Mouse (Mus musculus) forebrain, embryonic 12.5 days (tissue): ENCODE results near the gene Zfp692. TPM values are rescaled to one million over a fixed set of nuclear protein-coding genes. Genes with fewer than 3 reads are reported as not detected.

Source experiments
- ATAC-seq: fragments of 200-750 bp; cut with Nextera tagmentation; 2 replicates; pipeline ENCODE4 v1.8.0; 2017; ENCODE audit warnings: moderate TSS enrichment; ENCODE audit not compliant: low FRiP score
- H3K27ac ChIP-seq: fragments of 300-500 bp; sonication (generic); 2 replicates; pipeline ENCODE4 v1.5.1; 2016; ENCODE audit warnings: mild to moderate bottlenecking
- H3K27me3 ChIP-seq: fragments of 300-500 bp; sonication (generic); 2 replicates; pipeline ENCODE4 v1.6.1; 2016; ENCODE audit warnings: mild to moderate bottlenecking
- H3K36me3 ChIP-seq: fragments of 300-500 bp; sonication (generic); replicated peaks from 2 replicates; pipeline ENCODE4 v1.6.1; 2016; ENCODE audit warnings: mild to moderate bottlenecking
- H3K4me1 ChIP-seq: fragments of 300-500 bp; sonication (generic); 2 replicates; pipeline ENCODE4 v1.6.1; 2016
- H3K4me2 ChIP-seq: fragments of 300-500 bp; sonication (generic); 2 replicates; pipeline ENCODE4 v1.6.1; 2016; ENCODE audit warnings: mild to moderate bottlenecking, moderate library complexity
- H3K4me3 ChIP-seq: fragments of 300-500 bp; sonication (generic); replicated peaks from 2 replicates; pipeline ENCODE4 v1.5.1; 2016; ENCODE audit warnings: mild to moderate bottlenecking
- H3K9ac ChIP-seq: fragments of 300-500 bp; sonication (generic); 2 replicates; pipeline ENCODE4 v1.6.1; 2016; ENCODE audit warnings: mild to moderate bottlenecking
- H3K9me3 ChIP-seq: fragments of 300-500 bp; sonication (generic); 2 replicates; pipeline ENCODE4 v1.6.1; 2016
- WGBS: fragments of 180-500 bp; shearing (Covaris S2); methylation state at CpG from one replicate; pipeline ENCODE4 v1.1.7; 2016; 5-methylcytosine and 5-hydroxymethylcytosine counted together
- polyA plus RNA-seq: library from polyadenylated mRNA; unstranded; fragments of >200 nt; fragmentation: Nextera tagmentation; extraction: Ambion mirVana; gene quantifications from 2 replicates; pipeline ENCODE4 v1.2.1, GENCODE M21; 2016

Zfp692 gene
- polyA plus RNA-seq, 1 experiment from 2014 or later, result 29.3 TPM

DNA sequence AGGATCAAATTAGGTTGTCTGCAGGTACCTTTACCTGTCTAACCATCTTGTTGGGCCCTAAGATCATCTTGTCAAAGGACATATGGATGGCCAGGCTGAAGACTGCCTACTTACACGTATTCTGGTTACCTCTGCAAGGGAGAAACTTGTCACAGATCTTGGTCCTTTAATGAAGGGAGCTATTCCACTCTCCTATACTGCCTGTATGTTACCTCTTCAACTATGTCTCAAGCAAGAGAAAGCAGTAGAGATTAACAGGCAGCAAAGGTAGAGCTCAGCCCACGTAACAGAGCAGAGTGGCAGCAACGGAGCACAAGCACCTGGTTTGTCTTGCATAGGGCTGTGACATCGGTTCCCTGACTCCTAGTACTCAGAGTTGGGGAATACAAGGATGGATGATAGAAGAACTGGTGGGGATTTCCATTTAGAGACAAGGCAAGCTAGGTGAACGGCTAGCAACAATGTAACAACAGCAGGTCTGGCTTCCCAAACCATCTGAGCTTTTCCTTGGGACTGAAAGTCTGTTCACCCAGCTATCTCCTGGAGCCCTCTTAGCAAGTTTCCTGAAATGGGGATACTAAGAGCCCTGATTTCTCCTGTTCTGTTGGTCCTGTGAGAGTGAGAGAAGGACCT lies 8.8 kb downstream of the Zfp692 start:
- WGBS, result 97% methylated on average over 5 of the region's 5 CpGs
- Histone ChIP-seq H3K4me3 (no peak overlapping the region), H3K4me1 (no peaks in the 10 kb centered on the region), H3K4me2 (no peak overlapping the region), H3K27ac (no peak overlapping the region), H3K27me3 (no peaks in the 10 kb centered on the region), H3K36me3 (peaks cover 55% of the 10 kb centered on the region), H3K9me3 (no peaks in the 10 kb centered on the region), H3K9ac (no peak overlapping the region)
- no peak for ATAC-seq

DNA sequence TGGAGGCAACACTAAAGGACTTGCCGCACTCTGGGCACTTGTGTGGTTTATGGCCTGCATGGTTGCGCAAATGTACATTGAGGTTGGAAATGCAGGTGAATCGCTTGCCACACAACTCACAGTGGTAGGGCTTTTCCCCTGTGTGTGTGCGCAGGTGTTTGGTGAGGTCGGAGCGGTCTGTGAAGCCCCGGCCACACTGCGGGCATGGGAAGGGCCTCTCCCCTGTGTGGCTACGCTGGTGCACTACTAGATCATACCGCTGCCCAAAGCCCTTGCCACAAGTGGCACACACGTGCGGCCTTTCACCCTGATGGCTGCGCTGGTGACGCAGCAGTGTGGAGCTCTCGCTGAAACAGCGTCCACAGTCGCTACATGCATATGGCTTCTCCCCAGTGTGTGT lies 9.5 kb downstream of the Zfp692 start:
- peaks cover 49% of the 10 kb centered on the region for H3K36me3 ChIP-seq
- 85% methylated on average over 17 of the region's 17 CpGs for WGBS
- ATAC-seq, result no peak

DNA sequence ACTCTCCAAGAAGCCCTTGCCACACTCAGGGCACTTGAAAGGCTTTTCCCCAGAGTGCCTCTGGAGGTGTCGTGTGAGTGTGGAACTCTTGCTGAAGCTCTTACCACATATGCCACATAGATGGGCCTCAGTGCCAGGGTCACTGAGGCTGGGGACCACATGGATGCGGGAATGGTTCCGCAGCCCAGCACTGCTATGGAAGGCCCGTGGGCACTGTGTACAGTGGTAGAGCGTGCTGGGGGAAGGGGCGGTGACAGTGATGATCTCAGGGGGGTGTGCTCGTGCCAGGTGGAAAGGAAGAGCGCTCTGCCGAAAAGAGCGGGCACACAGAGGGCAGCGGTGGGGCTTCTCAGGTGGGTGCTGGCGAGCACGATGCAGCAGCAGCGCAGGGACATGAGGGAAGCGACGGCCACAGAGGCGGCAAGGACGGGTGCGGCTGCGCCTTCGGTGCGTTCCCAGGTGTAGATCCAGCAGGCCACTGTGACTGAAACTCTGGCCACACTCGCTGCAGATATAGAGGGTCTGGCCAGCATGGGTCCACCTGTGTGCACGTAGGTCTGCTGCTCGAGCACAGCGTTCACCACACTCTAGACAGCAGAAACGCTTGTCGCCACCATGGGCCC lies 10.0 kb downstream of the Zfp692 start:
- ATAC-seq, result no peak
- WGBS, result 73% methylated on average over 28 of the region's 28 CpGs
- H3K9me3 ChIP-seq, result no peaks in the 10 kb centered on the region
- peaks cover 44% of the 10 kb centered on the region for H3K36me3 ChIP-seq
- no peaks in the 10 kb centered on the region for H3K27me3 ChIP-seq
- peaks cover 5% of the 10 kb centered on the region for H3K4me1 ChIP-seq
- H3K27ac ChIP-seq, result no peak overlapping the region
- no peak overlapping the region for H3K9ac ChIP-seq
- H3K4me3 ChIP-seq, result no peak overlapping the region
- H3K4me2 ChIP-seq, result no peak overlapping the region

More for the DNA sequence above, 9.5 kb downstream of the Zfp692 start:
- no peaks in the 10 kb centered on the region for H3K27me3 ChIP-seq
- H3K4me3 ChIP-seq, result no peak overlapping the region
- no peaks in the 10 kb centered on the region for H3K9me3 ChIP-seq
- H3K4me2 ChIP-seq, result no peak overlapping the region
- no peak overlapping the region for H3K27ac ChIP-seq
- H3K4me1 ChIP-seq, result no peaks in the 10 kb centered on the region
- H3K9ac ChIP-seq, result no peak overlapping the region

DNA sequence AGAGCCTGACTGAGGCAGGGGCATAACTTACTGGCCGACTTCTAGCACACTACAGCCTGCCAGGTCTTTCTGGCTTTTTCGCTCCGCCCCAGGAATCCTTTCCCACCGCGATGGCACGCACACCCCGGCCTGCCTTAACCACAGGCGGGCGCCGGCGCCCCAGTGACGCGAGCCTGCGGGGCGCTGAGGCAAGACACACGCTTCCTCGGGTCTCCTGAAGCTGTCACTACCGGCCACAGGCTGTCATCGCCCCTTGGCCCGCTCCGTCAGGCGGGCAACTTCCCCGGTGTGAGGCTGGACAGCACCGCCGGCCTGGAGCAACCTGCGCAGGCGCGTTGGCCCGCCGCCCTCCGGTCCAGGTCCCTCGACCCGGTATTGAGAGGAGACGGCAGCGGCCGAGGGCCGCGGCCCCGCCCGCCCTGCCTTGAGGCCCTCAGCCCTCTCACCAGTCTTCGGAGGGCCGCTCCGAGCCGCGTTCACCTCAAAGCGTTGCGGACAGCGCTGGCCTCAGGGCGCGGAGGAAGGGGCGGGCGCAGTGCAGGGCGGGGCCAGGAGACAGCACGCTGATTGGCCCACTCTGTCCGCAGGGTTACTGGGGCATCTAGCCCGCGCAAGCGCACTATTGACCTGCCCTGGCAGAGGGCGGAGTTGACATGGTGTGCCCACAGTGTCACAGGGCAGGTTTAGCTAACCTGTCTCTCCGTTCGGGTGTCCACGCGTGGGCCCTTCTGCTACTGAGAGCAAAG lies 16.1 kb downstream of the Zfp692 start:
- H3K36me3 ChIP-seq, result peaks cover 21% of the 10 kb centered on the region
- H3K27ac ChIP-seq, result peak overlapping the region; percentile 96
- under 1% methylated on average over 63 of the region's 63 CpGs for WGBS
- ATAC-seq, result peak; percentile 99
- H3K4me2 ChIP-seq, result peak overlapping the region; percentile 77
- peak overlapping the region; percentile 85 for H3K9ac ChIP-seq
- H3K9me3 ChIP-seq, result no peaks in the 10 kb centered on the region
- no peaks in the 10 kb centered on the region for H3K27me3 ChIP-seq
- peaks cover 20% of the 10 kb centered on the region for H3K4me1 ChIP-seq
- peak overlapping the region; percentile 83 for H3K4me3 ChIP-seq

DNA sequence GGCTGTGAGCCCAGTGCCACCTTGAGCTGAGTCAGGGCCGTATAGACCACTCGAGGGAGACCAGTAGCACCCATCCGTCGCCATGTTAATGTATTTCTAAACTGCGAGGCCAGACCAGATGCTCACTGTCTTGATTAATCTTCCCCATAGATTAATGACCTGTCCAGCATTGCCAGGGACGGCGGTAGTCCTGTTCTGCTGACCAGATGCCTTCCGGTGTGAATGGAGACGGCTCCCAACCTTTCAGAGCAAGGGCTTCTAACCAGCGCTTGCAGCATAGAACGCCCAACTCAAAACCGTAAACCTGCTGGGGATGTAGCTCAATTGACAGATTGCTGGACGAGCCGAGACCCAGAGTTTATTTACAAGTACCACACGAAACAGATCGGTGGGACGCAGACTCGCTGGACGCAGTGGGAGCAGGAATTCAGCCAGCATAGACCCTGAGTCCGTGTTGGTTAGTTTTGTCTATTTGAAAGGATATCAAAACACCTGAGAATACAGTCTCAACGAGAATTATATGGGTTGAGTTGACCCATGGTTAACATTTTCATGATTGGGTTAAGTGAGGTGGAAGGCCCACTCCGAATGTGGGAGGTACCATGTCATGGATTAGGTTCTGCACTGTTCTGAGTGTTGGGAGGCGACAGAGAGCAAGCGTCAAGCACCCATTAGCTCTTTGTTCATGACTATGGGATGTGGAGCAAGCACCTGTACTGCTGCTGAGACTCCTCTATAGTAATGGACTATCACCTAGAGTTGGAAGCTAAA lies 16.9 kb downstream of the Zfp692 start:
- H3K36me3 ChIP-seq, result peaks cover 18% of the 10 kb centered on the region
- peak overlapping the region; percentile 96 for H3K27ac ChIP-seq
- no peak; the same call in 1 of the 2 replicates for ATAC-seq
- 15% methylated on average over 24 of the region's 24 CpGs for WGBS
- H3K4me2 ChIP-seq, result peak overlapping the region; percentile 77
- peak overlapping the region; percentile 85 for H3K9ac ChIP-seq
- peak overlapping the region; percentile 83 for H3K4me3 ChIP-seq
- H3K9me3 ChIP-seq, result no peaks in the 10 kb centered on the region
- H3K27me3 ChIP-seq, result no peaks in the 10 kb centered on the region
- H3K4me1 ChIP-seq, result peaks cover 26% of the 10 kb centered on the region

DNA sequence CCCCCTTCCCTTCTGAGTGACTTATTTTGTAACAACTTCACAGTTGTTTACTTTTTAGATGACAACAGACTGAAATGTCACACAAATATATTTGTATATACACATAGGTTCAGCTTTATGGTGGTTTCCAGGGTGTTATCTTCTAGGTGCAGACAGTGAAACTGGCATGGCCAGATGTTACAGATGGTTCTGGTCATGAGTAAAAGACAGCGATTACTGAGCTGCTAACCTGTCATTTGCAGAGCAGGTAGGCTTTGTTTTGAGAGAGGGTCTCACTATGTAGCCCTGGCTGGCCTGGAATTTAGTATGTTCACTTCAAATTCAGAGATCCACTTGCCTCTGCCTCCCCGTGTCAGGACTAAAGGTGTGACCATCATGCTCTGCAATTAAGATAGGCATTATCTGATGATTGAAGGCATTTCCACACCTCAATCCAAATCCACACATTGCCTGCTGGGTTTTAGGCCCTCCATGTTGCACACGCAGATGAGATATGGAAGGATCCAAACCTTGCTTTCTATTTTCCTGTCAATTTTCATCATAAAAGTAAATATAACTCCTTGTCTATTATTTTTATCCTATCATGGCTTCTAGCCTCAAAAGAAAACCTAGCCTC lies 17.9 kb downstream of the Zfp692 start:
- Histone ChIP-seq H3K27me3 (no peaks in the 10 kb centered on the region), H3K9ac (no peak overlapping the region), H3K4me1 (peaks cover 36% of the 10 kb centered on the region), H3K36me3 (peaks cover 13% of the 10 kb centered on the region), H3K9me3 (no peaks in the 10 kb centered on the region), H3K4me3 (no peak overlapping the region), H3K4me2 (no peak overlapping the region), H3K27ac (no peak overlapping the region)
- 88% methylated on average over 3 of the region's 3 CpGs for WGBS
- ATAC-seq, result no peak

DNA sequence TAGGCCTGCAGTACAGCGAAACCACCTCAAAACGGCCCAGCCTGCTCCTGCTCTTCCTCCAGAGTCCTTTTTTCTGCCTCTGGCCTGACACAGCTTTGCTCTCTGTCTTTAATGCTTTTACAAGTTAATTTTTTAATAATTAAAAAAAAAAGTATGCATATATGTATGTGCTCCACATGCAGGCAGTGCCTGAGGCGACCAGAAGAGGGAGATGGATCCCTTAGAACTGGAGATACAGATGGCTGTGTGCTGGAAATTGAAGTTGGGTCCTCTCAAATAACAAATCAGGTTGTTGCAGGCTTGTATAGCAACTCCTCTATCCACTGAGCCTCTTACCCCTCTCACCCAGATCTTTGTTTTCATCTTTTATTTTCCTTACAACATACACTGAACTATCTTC lies 19.9 kb downstream of the Zfp692 start:
- H3K4me1 ChIP-seq, result peaks cover 39% of the 10 kb centered on the region

DNA sequence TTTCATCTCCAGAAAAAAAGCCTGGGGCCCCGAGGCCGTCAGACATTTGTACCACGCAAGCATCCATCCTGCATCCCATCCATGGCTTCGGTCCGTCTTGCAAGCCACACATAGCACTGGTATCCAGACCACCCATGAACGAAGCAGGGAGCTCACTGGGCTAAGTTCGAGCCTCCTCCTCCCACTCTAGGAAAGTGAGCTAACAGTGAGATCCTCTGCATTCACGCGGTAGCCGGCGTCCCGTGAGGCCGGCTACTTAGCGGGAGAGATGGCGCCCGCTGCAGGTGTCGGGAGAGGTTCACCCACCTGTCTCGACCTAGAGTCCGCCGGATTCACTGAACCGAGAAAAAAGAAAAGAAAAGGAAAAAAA lies 23.0 kb downstream of the Zfp692 start:
- Histone ChIP-seq H3K4me2 (peak overlapping the region; percentile 83), H3K9me3 (no peaks in the 10 kb centered on the region), H3K4me1 (peaks cover 39% of the 10 kb centered on the region), H3K27ac (peak overlapping the region; percentile 46; the same call in 1 of the 2 replicates), H3K4me3 (peak overlapping the region; percentile 89), H3K36me3 (peaks cover 31% of the 10 kb centered on the region), H3K27me3 (no peaks in the 10 kb centered on the region), H3K9ac (peak overlapping the region; percentile 83)
- peak; percentile 64 for ATAC-seq
- WGBS, result under 1% methylated on average over 21 of the region's 21 CpGs

More for the DNA sequence above, 19.9 kb downstream of the Zfp692 start:
- no peak overlapping the region for H3K27ac ChIP-seq
- H3K36me3 ChIP-seq, result peaks cover 16% of the 10 kb centered on the region
- no peaks in the 10 kb centered on the region for H3K9me3 ChIP-seq
- H3K9ac ChIP-seq, result no peak overlapping the region
- no peak overlapping the region for H3K4me2 ChIP-seq
- H3K4me3 ChIP-seq, result no peak overlapping the region
- no peak for ATAC-seq
- no peaks in the 10 kb centered on the region for H3K27me3 ChIP-seq
- 96% methylated on average over 3 of the region's 3 CpGs for WGBS

DNA sequence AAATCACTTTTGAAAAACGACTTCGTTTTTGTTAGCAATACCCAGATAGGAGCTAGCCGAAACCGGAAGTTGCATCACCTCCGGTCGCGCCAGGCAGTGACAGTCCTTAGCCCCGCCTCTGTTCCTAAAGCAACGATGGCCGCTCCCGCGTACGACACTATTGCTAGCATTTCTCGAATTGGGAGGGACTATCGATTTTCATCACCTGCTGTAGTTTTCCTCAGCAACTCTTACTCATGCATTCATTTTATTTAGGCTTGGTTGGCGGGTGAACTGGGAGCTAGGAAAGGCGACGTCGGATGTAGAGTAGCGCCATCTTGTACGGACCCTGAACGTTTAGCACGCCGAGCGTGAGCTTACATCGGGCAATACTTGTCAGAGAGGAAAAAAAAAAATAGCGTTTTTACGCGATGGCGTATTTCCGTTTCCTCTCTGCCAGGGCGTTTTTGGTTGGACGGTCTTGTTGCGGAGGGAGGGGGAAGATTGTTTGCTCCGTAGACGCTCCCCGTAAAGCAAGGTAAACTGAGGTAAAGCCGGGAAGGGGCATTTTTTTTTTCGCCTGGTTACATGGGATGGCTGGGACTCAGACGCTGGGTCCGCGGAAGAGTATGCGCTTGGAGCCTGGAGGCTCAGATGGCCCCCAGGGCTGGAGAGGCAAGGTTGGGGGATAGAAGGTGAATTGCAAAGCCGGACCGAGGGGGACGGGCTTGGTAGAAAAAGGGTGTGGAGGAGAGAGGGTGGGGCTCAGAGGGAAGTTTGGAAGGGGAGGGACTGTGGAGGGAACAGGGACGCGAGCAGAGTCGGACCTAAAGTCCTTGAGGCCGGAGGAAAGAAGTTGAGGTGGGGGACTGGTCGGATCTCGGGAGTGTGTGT lies 23.6 kb downstream of the Zfp692 start, which contains the start of the genes Zfp672 and Sh3bp5l:
Zfp672 (minus strand) TSS at position 64 of the 873 bp plus-strand sequence.
Sh3bp5l (plus strand) TSS at position 449 of the 873 bp plus-strand sequence.
- WGBS, result under 1% methylated on average over 52 of the region's 52 CpGs
- Histone ChIP-seq H3K27ac (peak within 1 kb of the TSS; percentile 72), H3K4me2 (peak within 1 kb of the TSS; percentile 83), H3K36me3 (peaks cover 32% of the 10 kb centered on the region), H3K4me3 (peak within 1 kb of the TSS; percentile 89), H3K27me3 (no peaks in the 10 kb centered on the region), H3K9ac (peak within 1 kb of the TSS; percentile 86), H3K4me1 (peaks cover 39% of the 10 kb centered on the region), H3K9me3 (no peaks in the 10 kb centered on the region)
- ATAC-seq, result peak; percentile 94

DNA sequence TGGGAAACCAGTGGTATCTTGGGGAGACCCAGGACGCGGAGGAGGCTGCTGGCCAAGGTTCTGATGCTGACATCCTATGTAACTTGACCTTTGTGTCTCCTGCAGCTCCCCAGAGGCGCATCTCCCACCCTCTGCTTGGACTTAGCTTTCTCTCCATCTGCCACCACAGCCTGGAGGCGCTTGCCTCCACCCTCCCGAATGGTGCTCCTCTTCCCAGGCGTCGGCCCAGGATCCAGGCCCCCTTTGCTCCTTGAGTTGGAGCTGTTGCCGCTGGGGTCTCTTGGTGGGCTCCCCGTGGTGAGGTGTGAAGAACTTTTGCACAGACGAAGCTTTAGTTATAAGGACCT lies 24.3 kb downstream of the Zfp692 start:
- peaks cover 39% of the 10 kb centered on the region for H3K4me1 ChIP-seq
- H3K9me3 ChIP-seq, result no peaks in the 10 kb centered on the region
- peaks cover 35% of the 10 kb centered on the region for H3K36me3 ChIP-seq
- H3K4me3 ChIP-seq, result peak overlapping the region; percentile 89
- peak overlapping the region; percentile 83 for H3K4me2 ChIP-seq
- ATAC-seq, result 0 out of 2 replicates have a peak, but pooled peaks have one; percentile 19
- H3K27me3 ChIP-seq, result no peaks in the 10 kb centered on the region
- peak overlapping the region; percentile 86 for H3K9ac ChIP-seq
- H3K27ac ChIP-seq, result no peak overlapping the region
- 20% methylated on average over 10 of the region's 10 CpGs for WGBS

DNA sequence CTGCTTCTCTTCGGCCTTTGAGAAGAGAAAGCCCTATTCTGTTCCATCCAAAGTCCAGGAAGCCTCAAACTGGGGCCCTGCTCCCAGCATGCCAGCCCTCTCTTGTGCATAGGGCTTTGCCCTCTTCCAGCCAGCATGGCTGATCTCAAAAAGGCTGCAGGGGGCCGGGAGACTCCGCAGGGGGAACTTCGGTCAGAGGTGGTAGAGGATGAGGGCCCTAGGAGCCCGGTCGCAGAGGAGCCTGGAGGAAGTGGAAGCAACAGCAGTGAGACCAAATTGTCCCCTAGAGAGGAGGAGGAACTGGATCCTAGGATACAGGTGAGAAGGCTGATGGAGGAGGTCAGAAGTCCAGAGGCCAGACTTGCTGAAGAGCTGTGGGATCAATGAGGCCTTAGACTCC lies 24.7 kb downstream of the Zfp692 start:
- Histone ChIP-seq H3K9me3 (no peaks in the 10 kb centered on the region), H3K9ac (peak overlapping the region; percentile 86), H3K4me3 (peak overlapping the region; percentile 89), H3K27me3 (no peaks in the 10 kb centered on the region), H3K4me1 (peaks cover 39% of the 10 kb centered on the region), H3K27ac (no peak overlapping the region), H3K36me3 (peaks cover 39% of the 10 kb centered on the region), H3K4me2 (peak overlapping the region; percentile 83)
- no peak for ATAC-seq
- 93% methylated on average over 6 of the region's 6 CpGs for WGBS
